Mouse (Mus musculus): Measurements from ENCODE around the gene Vps13d. TPM values are rescaled to one million over a fixed set of nuclear protein-coding genes. Genes with fewer than 3 reads are reported as not detected.
A peak's percentile ranks its signal among the peaks of the same experiment; 100 is the strongest.

Vps13d gene
- polyA plus RNA-seq, 1 experiment from 2014 or later, result 10.1 TPM

GRCm38 (mm10) chr4:145209076-145209689, 14.4 kb upstream of the Vps13d start:
- ATAC-seq (replicated peaks; ENCODE audit: insufficient number of reproducible peaks, low FRiP score, low TSS enrichment, low read depth), result 0 out of 2 replicates have a peak, but pooled peaks have one; percentile 27
- no peaks in the 10 kb centered on the region for H3K27me3 ChIP-seq (ENCODE audit: control insufficient read depth, insufficient read depth, low read length)

DNA sequence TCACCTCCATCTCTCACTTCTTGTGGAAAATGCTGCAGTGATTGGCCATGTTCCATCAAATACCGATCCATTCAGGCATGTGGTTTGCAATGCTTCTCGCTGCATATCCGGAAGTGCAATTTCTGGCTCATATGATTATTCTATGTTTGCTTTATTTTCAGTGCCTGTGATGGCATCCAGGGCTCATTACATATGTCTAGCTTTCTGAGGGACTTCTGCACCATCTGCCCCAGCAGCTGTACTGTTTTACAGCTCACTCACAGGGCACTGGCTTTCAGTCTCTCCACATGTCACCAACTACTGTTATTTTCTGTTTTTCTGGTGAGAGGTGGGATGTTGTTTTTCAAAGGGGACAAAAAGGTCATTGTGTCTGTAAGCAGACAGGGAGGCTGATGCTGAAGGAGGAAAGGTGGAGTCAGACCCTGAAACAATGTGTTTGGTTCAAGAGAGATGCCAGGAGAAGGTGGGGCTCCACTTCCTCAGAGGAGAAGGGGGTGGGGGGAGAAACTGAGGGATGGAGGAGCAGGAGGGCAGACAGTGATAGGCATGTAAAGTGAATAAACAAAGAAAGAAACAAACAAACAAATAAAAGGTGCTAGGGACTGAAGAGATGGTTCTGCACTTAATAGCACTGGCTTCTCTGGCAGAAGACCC, 13.0 kb upstream of the Vps13d start:
- 89% methylated on average over 3 of the region's 3 CpGs for WGBS
- H3K9me3 ChIP-seq (replicated peaks; ENCODE audit: control insufficient read depth, low read length), result no peaks in the 10 kb centered on the region

More at GRCm38 (mm10) chr4:145209076-145209689, 14.4 kb upstream of the Vps13d start:
- no peaks in the 10 kb centered on the region for H3K4me1 ChIP-seq (ENCODE audit: control insufficient read depth, insufficient read depth, low read length)
- H3K9me3 ChIP-seq (replicated peaks; ENCODE audit: control insufficient read depth, low read length), result no peaks in the 10 kb centered on the region
- WGBS, result 77% methylated on average over 6 of the region's 6 CpGs
- no peaks in the 10 kb centered on the region for H3K36me3 ChIP-seq (replicated peaks; ENCODE audit: control insufficient read depth, insufficient read depth, low read depth, low read length)
- no peak overlapping the region for H3K27ac ChIP-seq (replicated peaks; ENCODE audit: low read depth, low read length)
- H3K4me3 ChIP-seq (ENCODE audit: low read depth, low read length), result no peak overlapping the region
- no peak overlapping the region for H3K4me2 ChIP-seq (ENCODE audit: low read depth, low read length)
- H3K9ac ChIP-seq (replicated peaks; ENCODE audit: low read length), result no peak overlapping the region
- no peak for DNase-seq (ENCODE audit: low spot score)

GRCm38 (mm10) chr4:145204779-145205178, 10.0 kb upstream of the Vps13d start:
- no peak overlapping the region for H3K4me2 ChIP-seq (ENCODE audit: low read depth, low read length)
- no peak overlapping the region for H3K4me3 ChIP-seq (ENCODE audit: low read depth, low read length)
- H3K27me3 ChIP-seq (ENCODE audit: control insufficient read depth, insufficient read depth, low read length), result no peaks in the 10 kb centered on the region
- no peaks in the 10 kb centered on the region for H3K4me1 ChIP-seq (ENCODE audit: control insufficient read depth, insufficient read depth, low read length)
- 90% methylated on average over 8 of the region's 8 CpGs for WGBS
- DNase-seq (ENCODE audit: low spot score) (no peak), ATAC-seq (replicated peaks; ENCODE audit: insufficient number of reproducible peaks, low FRiP score, low TSS enrichment, low read depth) (no peak)
- H3K27ac ChIP-seq (replicated peaks; ENCODE audit: low read depth, low read length), result no peak overlapping the region
- no peaks in the 10 kb centered on the region for H3K36me3 ChIP-seq (replicated peaks; ENCODE audit: control insufficient read depth, insufficient read depth, low read depth, low read length)
- no peaks in the 10 kb centered on the region for H3K9me3 ChIP-seq (replicated peaks; ENCODE audit: control insufficient read depth, low read length)
- H3K9ac ChIP-seq (replicated peaks; ENCODE audit: low read length), result no peak overlapping the region

More for the DNA sequence above, 13.0 kb upstream of the Vps13d start:
- Histone ChIP-seq H3K4me3 (ENCODE audit: low read depth, low read length) (no peak overlapping the region), H3K4me1 (ENCODE audit: control insufficient read depth, insufficient read depth, low read length) (no peaks in the 10 kb centered on the region), H3K4me2 (ENCODE audit: low read depth, low read length) (no peak overlapping the region), H3K9ac (replicated peaks; ENCODE audit: low read length) (no peak overlapping the region), H3K27ac (replicated peaks; ENCODE audit: low read depth, low read length) (no peak overlapping the region), H3K36me3 (replicated peaks; ENCODE audit: control insufficient read depth, insufficient read depth, low read depth, low read length) (no peaks in the 10 kb centered on the region), H3K27me3 (ENCODE audit: control insufficient read depth, insufficient read depth, low read length) (no peaks in the 10 kb centered on the region)
- ATAC-seq (replicated peaks; ENCODE audit: insufficient number of reproducible peaks, low FRiP score, low TSS enrichment, low read depth), result no peak
- no peak for DNase-seq (ENCODE audit: low spot score)

DNA sequence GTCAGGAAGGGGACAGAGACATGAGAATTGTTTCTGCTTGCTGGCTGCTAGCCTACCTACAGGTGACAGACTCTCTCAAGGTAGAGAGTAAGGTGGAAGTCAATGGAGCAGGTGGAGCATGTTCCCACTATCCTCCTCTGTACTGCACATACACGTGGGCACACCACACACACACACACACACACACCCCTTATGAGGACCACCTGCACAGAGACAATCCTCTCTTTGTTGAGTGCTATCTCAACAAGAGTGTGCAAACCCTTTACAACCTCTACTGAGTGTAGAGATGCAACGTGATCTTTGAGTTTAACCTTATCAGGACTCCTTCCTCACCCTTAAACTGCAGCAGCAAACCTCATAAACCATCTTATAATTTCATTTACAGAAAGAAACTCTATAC, 8.5 kb upstream of the Vps13d start:
- Histone ChIP-seq H3K9ac (replicated peaks; ENCODE audit: low read length) (no peak overlapping the region), H3K36me3 (replicated peaks; ENCODE audit: control insufficient read depth, insufficient read depth, low read depth, low read length) (no peaks in the 10 kb centered on the region), H3K27ac (replicated peaks; ENCODE audit: low read depth, low read length) (no peak overlapping the region), H3K4me1 (ENCODE audit: control insufficient read depth, insufficient read depth, low read length) (no peaks in the 10 kb centered on the region), H3K4me2 (ENCODE audit: low read depth, low read length) (no peak overlapping the region), H3K9me3 (replicated peaks; ENCODE audit: control insufficient read depth, low read length) (no peaks in the 10 kb centered on the region), H3K4me3 (ENCODE audit: low read depth, low read length) (no peak overlapping the region), H3K27me3 (ENCODE audit: control insufficient read depth, insufficient read depth, low read length) (no peaks in the 10 kb centered on the region)
- DNase-seq (ENCODE audit: low spot score) (no peak), ATAC-seq (replicated peaks; ENCODE audit: insufficient number of reproducible peaks, low FRiP score, low TSS enrichment, low read depth) (no peak)
- 62% methylated on average over 2 of the region's 2 CpGs for whole genome bisulfite sequencing

- no peak overlapping the region for H3K4me3 ChIP-seq (ENCODE audit: low read depth, low read length)
- H3K27me3 ChIP-seq (ENCODE audit: control insufficient read depth, insufficient read depth, low read length), result no peaks in the 10 kb centered on the region
- no peak overlapping the region for H3K27ac ChIP-seq (replicated peaks; ENCODE audit: low read depth, low read length)
- no peaks in the 10 kb centered on the region for H3K9me3 ChIP-seq (replicated peaks; ENCODE audit: control insufficient read depth, low read length)
- no peaks in the 10 kb centered on the region for H3K4me1 ChIP-seq (ENCODE audit: control insufficient read depth, insufficient read depth, low read length)
- WGBS, result 69% methylated on average over 3 of the region's 3 CpGs
- no peak overlapping the region for H3K4me2 ChIP-seq (ENCODE audit: low read depth, low read length)
- ATAC-seq (replicated peaks; ENCODE audit: insufficient number of reproducible peaks, low FRiP score, low TSS enrichment, low read depth), result no peak
- no peak overlapping the region for H3K9ac ChIP-seq (replicated peaks; ENCODE audit: low read length)
- no peak for DNase-seq (ENCODE audit: low spot score)
- no peaks in the 10 kb centered on the region for H3K36me3 ChIP-seq (replicated peaks; ENCODE audit: control insufficient read depth, insufficient read depth, low read depth, low read length)
Observed at GRCm38 (mm10) chr4:145201424-145201823, 6.6 kb upstream of the Vps13d start.

- no peak for ATAC-seq (replicated peaks; ENCODE audit: insufficient number of reproducible peaks, low FRiP score, low TSS enrichment, low read depth)
Observed at GRCm38 (mm10) chr4:145199982-145200699, 5.3 kb upstream of the Vps13d start.

DNA sequence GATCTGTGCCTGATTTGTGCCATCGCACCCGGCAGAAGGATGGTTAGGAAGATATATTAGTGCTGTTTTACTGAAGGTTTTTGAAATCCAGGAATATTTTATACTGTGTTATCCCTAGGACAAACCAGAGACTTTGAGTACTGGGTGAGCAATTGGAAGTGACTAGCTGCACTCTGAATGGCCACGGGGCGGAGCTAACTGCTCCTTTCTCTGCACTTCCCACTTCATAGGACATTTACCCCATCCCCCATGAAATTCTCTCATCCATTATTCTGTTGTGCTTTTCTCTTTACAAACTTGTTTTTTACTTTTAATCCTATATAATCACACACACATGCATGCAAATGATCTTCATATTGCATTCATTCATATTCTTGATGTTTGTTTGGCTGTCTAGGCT, 1.8 kb upstream of the Vps13d start:
- no peak overlapping the region for H3K27ac ChIP-seq (replicated peaks; ENCODE audit: low read depth, low read length)
- H3K4me2 ChIP-seq (ENCODE audit: low read depth, low read length), result no peak overlapping the region
- H3K9me3 ChIP-seq (replicated peaks; ENCODE audit: control insufficient read depth, low read length), result no peaks in the 10 kb centered on the region
- 81% methylated on average over 4 of the region's 4 CpGs for WGBS
- no peaks in the 10 kb centered on the region for H3K36me3 ChIP-seq (replicated peaks; ENCODE audit: control insufficient read depth, insufficient read depth, low read depth, low read length)
- H3K4me3 ChIP-seq (ENCODE audit: low read depth, low read length), result no peak overlapping the region
- H3K4me1 ChIP-seq (ENCODE audit: control insufficient read depth, insufficient read depth, low read length), result no peaks in the 10 kb centered on the region
- no peaks in the 10 kb centered on the region for H3K27me3 ChIP-seq (ENCODE audit: control insufficient read depth, insufficient read depth, low read length)
- ATAC-seq (replicated peaks; ENCODE audit: insufficient number of reproducible peaks, low FRiP score, low TSS enrichment, low read depth), result no peak
- no peak overlapping the region for H3K9ac ChIP-seq (replicated peaks; ENCODE audit: low read length)
- DNase-seq (ENCODE audit: low spot score), result no peak

More at GRCm38 (mm10) chr4:145199982-145200699, 5.3 kb upstream of the Vps13d start:
- Histone ChIP-seq H3K27me3 (ENCODE audit: control insufficient read depth, insufficient read depth, low read length) (no peaks in the 10 kb centered on the region), H3K4me3 (ENCODE audit: low read depth, low read length) (no peak overlapping the region), H3K4me1 (ENCODE audit: control insufficient read depth, insufficient read depth, low read length) (no peaks in the 10 kb centered on the region), H3K27ac (replicated peaks; ENCODE audit: low read depth, low read length) (no peak overlapping the region), H3K4me2 (ENCODE audit: low read depth, low read length) (no peak overlapping the region), H3K36me3 (replicated peaks; ENCODE audit: control insufficient read depth, insufficient read depth, low read depth, low read length) (no peaks in the 10 kb centered on the region), H3K9ac (replicated peaks; ENCODE audit: low read length) (no peak overlapping the region), H3K9me3 (replicated peaks; ENCODE audit: control insufficient read depth, low read length) (no peaks in the 10 kb centered on the region)
- 40% methylated on average over 11 of the region's 11 CpGs for WGBS
- DNase-seq (ENCODE audit: low spot score), result no peak

- Histone ChIP-seq H3K9me3 (replicated peaks; ENCODE audit: control insufficient read depth, low read length) (no peaks in the 10 kb centered on the region), H3K9ac (replicated peaks; ENCODE audit: low read length) (no peak overlapping the region), H3K4me2 (ENCODE audit: low read depth, low read length) (no peak overlapping the region), H3K4me3 (ENCODE audit: low read depth, low read length) (peak overlapping the region; percentile 94), H3K27ac (replicated peaks; ENCODE audit: low read depth, low read length) (no peak overlapping the region), H3K36me3 (replicated peaks; ENCODE audit: control insufficient read depth, insufficient read depth, low read depth, low read length) (no peaks in the 10 kb centered on the region), H3K27me3 (ENCODE audit: control insufficient read depth, insufficient read depth, low read length) (no peaks in the 10 kb centered on the region), H3K4me1 (ENCODE audit: control insufficient read depth, insufficient read depth, low read length) (no peaks in the 10 kb centered on the region)
- WGBS, result 19% methylated on average over 5 of the region's 5 CpGs
- no peak; the same call in 1 of the 2 replicates for ATAC-seq (replicated peaks; ENCODE audit: insufficient number of reproducible peaks, low FRiP score, low TSS enrichment, low read depth)
- no peak for DNase-seq (ENCODE audit: low spot score)
Observed at GRCm38 (mm10) chr4:145195172-145195571, 367 bp upstream of the Vps13d start.

Measured in embryonic facial prominence, embryonic 11.5 days (tissue).